Mouse (Mus musculus) testis, postnatal 10 days (tissue): ENCODE measurements around the gene Galnt12.

Source experiments
- DNase-seq: peaks from one replicate; pipeline ENCODE4 v3.0.0; 2021; ENCODE audit warnings: low spot score

The Galnt12 gene

DNA sequence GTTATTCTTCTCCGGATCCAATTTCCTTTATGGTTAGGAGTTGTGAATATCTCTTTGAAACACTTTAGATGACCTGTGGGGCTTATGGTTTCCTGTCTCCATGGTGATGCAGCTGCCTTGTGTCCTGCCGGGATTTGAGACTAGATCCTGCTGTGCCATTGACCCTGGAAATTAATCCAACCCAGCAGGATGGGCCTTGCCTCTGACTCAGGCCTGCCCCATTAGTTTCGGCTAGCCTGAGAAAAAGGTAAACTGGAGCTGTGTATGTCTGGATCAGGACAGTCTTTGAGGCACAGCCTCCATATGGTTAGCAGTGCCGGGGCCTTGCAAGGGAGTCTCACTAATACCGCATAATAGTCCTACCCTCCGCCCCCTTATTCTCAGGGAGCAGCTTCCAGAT lies 1.9 kb downstream of the Galnt12 start:
- DNase-seq, result no peak

DNA sequence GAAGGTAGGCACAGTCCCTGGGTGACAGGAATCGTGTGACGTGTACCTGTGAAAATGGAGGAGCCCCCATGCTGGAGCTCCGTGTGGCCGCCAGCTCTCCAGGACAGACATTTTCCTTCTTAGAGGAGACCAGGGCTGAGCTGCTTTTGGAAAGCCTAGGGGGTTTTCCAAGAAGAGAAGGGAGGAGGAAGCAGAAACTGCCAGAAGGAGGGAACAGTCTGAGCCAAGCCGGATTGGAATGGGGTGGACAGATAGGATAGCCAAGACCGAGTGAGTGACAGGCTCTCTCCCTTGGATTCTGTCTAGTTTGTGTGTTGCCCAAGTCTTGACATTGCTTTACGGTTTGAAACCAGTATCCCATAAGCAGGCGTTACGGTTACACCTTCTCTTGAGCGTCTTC lies 11.9 kb downstream of the Galnt12 start:
- DNase-seq, result no peak

GRCm38 (mm10) chr4:47111885-47112284 lies 20.2 kb downstream of the Galnt12 start:
- DNase-seq, result no peak

- DNase-seq, result no peak
Observed at GRCm38 (mm10) chr4:47112560-47112959, 20.9 kb downstream of the Galnt12 start.

GRCm38 (mm10) chr4:47122051-47122706 lies 30.5 kb downstream of the Galnt12 start:
- peak; percentile 86 for DNase-seq

DNA sequence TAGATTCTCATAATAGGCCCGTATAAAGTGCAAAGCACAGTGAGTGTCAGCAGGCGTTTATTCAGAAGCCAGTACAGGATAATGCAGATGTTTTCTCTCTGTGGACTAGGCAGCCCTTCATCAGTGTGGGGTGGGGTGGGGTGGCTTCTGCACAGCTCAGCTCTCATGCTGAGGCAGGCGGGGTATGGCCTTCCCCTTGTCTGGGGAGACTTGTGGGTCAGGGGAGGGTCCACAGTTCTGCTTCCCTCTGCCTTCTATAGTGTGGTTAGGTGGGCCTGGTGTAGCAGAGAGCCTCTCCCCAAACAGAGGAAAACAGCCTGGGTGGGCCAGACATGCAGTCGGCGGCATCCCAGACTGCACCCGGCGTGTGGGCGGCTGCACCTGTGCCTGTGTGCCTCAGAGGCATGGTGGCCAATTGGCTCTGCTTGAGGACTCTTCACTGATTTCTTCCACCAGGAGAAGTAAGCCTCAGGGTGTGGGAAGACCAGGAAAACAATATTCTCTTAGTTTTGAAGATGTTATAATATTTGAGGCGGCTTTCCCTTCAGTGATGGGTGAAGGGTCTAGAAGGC lies 32.5 kb downstream of the Galnt12 start:
- no peak for DNase-seq

DNA sequence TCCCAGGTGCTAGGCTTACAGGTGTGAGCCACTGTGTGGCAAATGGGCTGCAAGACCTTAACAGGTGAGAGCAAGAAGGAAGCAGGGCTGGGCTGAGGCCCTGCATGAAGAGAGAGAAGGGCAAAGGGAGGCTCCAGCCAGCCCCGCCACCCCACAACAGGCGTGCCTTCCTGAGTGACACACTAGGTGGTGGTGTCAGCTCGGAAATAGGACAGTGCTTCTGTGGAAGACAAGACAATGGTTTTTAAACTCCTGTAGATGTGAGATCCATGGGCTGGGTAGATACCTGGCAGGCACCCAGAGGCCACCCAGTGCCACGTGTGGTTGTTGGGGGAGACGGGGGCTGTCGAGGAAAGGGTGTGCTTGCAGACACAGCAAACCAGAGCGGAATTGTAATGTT lies 36.8 kb downstream of the Galnt12 start:
- DNase-seq, result peak; percentile 66

DNA sequence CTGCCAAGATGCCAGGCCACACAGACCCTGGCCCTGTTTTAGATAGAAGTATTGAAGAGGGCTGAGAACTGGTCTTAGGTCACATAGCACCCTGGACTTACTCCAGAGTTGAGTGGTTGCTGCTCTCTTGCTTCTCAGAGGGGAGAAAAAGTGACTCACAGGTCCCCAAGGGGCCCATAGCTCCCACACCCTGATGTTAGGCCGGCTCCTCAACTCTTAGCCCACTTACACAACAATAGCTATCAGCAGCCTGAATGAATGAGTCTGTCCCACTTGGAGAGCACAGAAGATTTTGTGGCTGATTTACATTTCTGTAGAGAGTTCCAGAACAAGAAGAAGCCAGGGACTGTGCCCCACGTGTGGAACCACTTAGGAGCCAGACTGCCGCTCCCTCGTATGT lies 37.9 kb downstream of the Galnt12 start:
- no peak for DNase-seq

GRCm38 (mm10) chr4:47130111-47131050 lies 38.7 kb downstream of the Galnt12 start:
- no peak for DNase-seq

GRCm38 (mm10) chr4:47131931-47132330 lies 40.2 kb downstream of the Galnt12 start:
- DNase-seq, result no peak

DNA sequence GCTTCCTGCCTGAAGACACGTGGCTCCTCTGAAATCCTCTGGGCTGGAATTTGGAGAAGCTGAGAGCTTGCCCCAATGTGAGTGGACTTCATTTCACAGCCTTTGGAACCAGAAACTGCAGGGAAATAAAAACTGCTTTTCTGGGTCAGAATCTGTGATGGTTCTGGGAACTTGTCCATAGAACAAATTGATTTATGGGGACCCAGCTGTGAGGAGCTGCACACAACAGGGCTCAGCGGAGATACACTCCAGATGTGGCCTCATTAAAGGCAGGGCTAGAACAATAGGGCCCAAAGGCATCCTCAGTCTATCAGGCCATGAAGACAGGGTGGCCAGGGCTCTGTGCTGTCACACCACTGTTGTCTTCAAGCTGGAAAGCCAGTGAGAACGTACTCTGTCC lies 40.7 kb downstream of the Galnt12 start:
- DNase-seq, result no peak

- DNase-seq, result no peak
Observed at GRCm38 (mm10) chr4:47136699-47137101, 45.0 kb downstream of the Galnt12 start.

GRCm38 (mm10) chr4:47137479-47137878 lies 45.8 kb downstream of the Galnt12 start:
- no peak for DNase-seq

- no peak for DNase-seq
Observed at GRCm38 (mm10) chr4:47138411-47138810, 46.7 kb downstream of the Galnt12 start.

DNA sequence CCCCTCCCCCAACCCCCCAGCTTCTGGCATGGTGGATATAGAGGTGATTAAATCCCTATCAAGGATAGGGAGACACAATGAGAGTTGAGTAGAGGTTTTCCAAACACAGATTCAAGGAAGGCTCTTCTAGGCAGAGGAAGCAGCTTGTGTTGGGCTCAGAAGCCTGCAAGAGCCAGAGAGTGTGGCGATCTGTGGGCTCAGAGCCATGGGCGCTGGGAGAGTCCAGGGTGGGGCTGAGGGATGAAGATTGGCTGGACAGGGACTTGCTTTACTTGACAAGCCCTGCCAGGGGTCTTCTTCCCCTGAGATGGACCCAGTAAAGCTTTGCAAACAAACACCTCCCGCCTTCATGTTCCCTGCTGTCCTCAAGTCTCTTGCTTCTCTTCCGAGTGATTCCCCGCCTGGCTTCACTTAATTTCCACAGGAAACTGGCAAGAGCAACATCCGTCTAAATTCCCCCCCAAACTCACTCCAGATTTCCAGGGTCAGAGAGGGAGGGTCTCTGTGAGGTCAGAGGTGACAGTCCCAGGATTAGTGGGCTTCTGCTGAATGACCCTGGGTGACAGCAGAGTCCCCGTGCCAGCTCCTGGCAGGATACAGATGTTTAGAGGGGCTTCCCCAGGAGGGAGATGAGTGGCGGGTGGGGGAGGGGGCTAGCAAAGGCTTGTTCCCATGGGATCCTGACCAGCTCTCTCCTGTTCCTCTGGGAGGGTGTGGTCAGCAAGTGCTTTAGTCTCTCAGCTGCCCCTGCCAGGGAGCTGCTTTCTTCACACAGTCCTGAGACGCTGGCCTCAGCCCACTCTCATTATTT lies 47.5 kb downstream of the Galnt12 start:
- DNase-seq, result peak; percentile 58

DNA sequence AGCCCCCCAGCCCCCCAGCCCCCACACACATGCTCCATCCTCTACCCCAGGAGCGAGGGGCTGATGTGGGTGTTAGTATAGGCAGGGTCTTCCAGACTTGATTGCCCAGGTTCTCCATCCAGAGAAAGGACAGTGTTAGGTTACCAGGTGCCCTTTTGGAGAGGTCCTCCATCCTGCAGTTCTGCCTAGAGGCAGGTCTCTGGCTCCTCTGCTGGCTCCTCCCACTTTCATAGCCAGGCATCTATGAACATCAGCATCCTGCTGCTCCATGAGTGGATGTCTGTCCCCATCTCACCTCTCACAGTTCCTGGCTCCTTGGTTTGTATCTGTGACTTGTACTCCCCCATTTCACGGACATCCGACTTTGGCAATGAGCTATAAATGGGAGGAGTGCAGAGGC lies 48.6 kb downstream of the Galnt12 start:
- DNase-seq, result no peak

DNA sequence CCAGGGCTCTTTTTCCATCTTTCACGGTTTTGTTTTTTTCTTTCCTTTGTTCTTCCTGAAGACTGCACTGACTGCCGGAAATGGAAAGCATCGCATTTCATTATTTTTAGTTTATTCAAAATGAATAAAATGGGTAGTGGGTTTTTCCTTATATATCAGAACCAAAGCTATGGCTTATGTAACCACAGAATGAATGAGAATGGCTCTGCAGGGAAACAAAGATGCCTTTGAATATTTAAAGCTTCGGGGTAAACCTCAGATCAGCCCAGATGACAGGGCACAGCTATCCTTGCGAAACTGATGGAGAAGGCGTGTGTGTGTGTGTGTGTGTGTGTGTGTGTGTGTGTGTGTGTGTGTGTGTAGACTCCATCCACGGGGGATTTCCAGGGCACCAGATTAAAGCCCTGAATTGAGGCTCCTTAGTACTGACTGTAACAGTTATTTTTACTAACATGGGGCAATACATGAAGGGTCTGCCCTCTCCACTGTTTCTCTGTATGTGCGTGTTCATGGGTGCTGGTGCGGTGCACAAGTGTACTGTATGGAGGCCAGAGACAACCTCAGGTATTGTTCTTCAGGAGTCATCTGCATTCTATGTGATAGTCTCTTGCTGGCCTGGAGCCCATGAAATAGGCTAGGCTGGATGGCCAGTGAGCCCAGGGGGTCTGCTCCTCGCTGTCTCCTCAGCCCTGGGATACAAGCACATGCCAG lies 49.9 kb downstream of the Galnt12 start:
- no peak for DNase-seq

DNA sequence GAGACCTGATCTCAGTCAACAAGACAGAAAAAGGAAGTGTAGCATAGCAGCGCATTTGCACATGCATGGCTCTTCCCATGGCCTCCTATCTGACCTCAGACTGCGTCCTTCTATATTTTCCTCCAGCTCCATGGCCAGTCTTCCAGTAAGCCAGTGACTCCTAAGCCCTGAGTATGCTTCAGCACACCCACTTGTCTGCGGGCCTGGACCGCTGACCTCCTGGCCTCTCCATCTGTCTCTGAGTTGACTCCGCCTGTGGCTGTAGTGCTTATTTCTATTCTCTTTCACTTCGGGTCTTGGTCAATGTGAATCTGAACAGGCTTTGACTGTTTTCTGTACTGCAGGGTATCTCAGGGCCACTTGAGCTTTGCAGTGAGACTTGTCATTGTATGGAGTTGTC lies 52.1 kb downstream of the Galnt12 start:
- no peak for DNase-seq

DNA sequence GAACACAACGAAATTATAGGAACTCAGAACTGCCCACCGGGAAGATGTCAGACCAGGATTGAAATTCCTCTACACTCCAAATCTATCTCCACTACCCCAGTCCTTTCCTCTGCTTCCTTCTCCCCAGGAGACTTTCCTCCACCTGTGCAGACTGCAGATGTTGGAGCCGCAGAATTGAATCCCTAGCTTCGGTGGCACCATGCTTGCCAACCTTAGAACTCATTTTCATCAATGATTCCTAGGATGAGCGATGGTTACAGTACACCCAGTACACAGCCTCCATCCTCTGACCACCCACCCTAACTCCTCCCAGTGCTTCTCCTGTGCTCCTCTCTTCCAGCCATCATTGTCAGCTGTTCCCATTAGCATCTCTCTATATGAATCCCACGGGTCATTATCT lies 53.6 kb downstream of the Galnt12 start:
- no peak for DNase-seq

GRCm38 (mm10) chr4:47146561-47146960 lies 54.9 kb downstream of the Galnt12 start:
- no peak for DNase-seq

DNA sequence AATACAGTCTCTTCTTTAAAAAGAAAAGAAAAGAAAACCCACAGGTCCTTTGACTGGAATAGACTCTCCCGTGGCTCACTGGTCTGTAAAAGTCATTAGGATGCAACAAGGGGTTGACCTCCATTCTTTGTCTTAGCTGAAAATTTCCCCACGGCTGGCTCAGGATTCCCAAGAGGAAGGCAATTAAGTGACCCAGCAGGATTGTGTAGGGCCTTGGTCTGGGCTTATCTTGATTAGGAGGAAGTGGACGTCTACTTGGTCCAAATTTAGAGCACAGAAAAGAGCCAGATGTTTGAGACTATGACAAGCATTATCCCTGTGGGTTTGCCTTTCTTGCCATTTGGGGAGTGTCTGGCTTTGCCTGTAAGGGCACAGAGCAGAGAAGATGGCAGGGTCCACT lies 58.3 kb downstream of the Galnt12 start:
- DNase-seq, result no peak

DNA sequence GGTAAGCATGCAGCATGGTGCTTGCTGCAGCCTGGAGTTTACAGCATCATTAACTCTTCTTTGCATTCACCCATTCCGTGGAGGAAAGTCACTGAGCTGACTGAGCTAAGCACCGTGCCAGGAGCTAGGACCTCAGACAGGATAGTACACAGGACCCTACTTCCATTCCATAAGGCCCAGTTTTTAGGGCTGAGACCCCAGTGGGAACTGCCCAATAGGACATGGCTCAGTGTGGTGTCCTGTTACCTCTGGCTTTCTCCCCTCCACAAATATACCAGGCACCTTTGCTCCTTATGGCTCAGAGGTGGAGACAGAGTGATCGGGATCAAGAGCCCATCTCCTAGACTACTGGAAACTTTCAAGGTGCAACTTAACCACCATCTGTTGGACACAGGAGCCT lies 59.1 kb downstream of the Galnt12 start:
- DNase-seq, result no peak
